In genomic region chr3:30766177-30766576, GRCm38 (mm10) we compare ENCODE assay signal across 9 mouse cellular contexts. TPM values are rescaled to one million over a fixed set of nuclear protein-coding genes. Genes with fewer than 3 reads are reported as not detected.
DNase-seq lines count a peak whose midpoint lies in the region; ATAC-seq lines count a peak whose summit lies in the region.
"Had no signal": no experiment of that assay in that cellular context is flagged by ENCODE, and none has a peak within 500 bp of the region (broad histone marks: within the 10 kb centered on the region; RNA-seq: fewer than 3 reads in every experiment).

No protein-coding gene starts in this region.

- H3K4me3 ChIP-seq in forebrain, embryonic 10.5 days, result no peak overlapping the region
- H3K4me3 ChIP-seq in forebrain, embryonic 12.5 days (replicated peaks), result no peak overlapping the region
- H3K4me3 ChIP-seq in heart, embryonic 14.5 days (ENCODE audit: control insufficient read depth in 1 of 2, insufficient read depth in 1 of 2, low read depth in 1 of 2, low read length in 2 of 2), result no peak overlapping the region
- H3K4me3 ChIP-seq in midbrain, embryonic 14.5 days (replicated peaks; ENCODE audit: low read depth, low read length), result no peak overlapping the region

- H3K9me3 ChIP-seq in forebrain, embryonic 10.5 days, result no peaks in the 10 kb centered on the region
- no peaks in the 10 kb centered on the region for H3K9me3 ChIP-seq in forebrain, embryonic 12.5 days
- no peaks in the 10 kb centered on the region for H3K9me3 ChIP-seq in heart, embryonic 14.5 days (ENCODE audit: control insufficient read depth, low read length)
- H3K9me3 ChIP-seq in midbrain, embryonic 14.5 days (ENCODE audit: control insufficient read depth, low read length), result no peaks in the 10 kb centered on the region

- H3K4me2 ChIP-seq in forebrain, embryonic 12.5 days, result no peak overlapping the region
- H3K4me2 ChIP-seq in heart, embryonic 14.5 days (ENCODE audit: low read length), result peak overlapping the region; percentile 54
- no peak overlapping the region for H3K4me2 ChIP-seq in midbrain, embryonic 14.5 days (ENCODE audit: low read length)

- H3K36me3 ChIP-seq in forebrain, embryonic 10.5 days (replicated peaks), result no peaks in the 10 kb centered on the region
- no peaks in the 10 kb centered on the region for H3K36me3 ChIP-seq in forebrain, embryonic 12.5 days (replicated peaks)
- H3K36me3 ChIP-seq in heart, embryonic 14.5 days (ENCODE audit: control insufficient read depth, insufficient read depth, low read length), result no peaks in the 10 kb centered on the region
- H3K36me3 ChIP-seq in midbrain, embryonic 14.5 days (ENCODE audit: control insufficient read depth, insufficient read depth, low read length), result no peaks in the 10 kb centered on the region

- 0 out of 2 replicates have a peak overlapping the region, but pooled peaks have one; percentile 2 for H3K27ac ChIP-seq in forebrain, embryonic 10.5 days
- H3K27ac ChIP-seq in forebrain, embryonic 12.5 days, result no peak overlapping the region
- H3K27ac ChIP-seq in heart, embryonic 14.5 days (replicated peaks in 1 of 2; ENCODE audit: control insufficient read depth in 1 of 2, insufficient read depth in 1 of 2, low read depth in 2 of 2, low read length in 2 of 2), result peak overlapping the region; percentile 43 to 58; a peak in 3 of 4 replicates
- H3K27ac ChIP-seq in midbrain, embryonic 14.5 days (replicated peaks; ENCODE audit: low read depth, low read length), result no peak overlapping the region

- WGBS in forebrain, embryonic 10.5 days, result 80% methylated on average over 7 of the region's 7 CpGs
- WGBS in forebrain, embryonic 12.5 days, result 83% methylated on average over 7 of the region's 7 CpGs
- WGBS in heart, embryonic 14.5 days, result 31% methylated on average over 7 of the region's 7 CpGs
- 80% methylated on average over 7 of the region's 7 CpGs for WGBS in midbrain, embryonic 14.5 days

- no peak for DNase-seq in forebrain, embryonic 10.5 days (ENCODE audit: extremely low spot score, low spot score)
- peak; percentile 83 for DNase-seq in liver
- peak; percentile 36 to 73 for DNase-seq in spleen, postnatal 4 days (ENCODE audit: low spot score in 2 of 2)
- DNase-seq in left cerebral cortex, adult 8-10 months (ENCODE audit: low spot score in 2 of 2), result no peak
- DNase-seq in left cerebral cortex, postnatal 36 days (ENCODE audit: low spot score in 2 of 2), result no peak
- no peak for DNase-seq in midbrain, embryonic 14.5 days

- H3K4me1 ChIP-seq in forebrain, embryonic 10.5 days, result no peaks in the 10 kb centered on the region
- no peaks in the 10 kb centered on the region for H3K4me1 ChIP-seq in forebrain, embryonic 12.5 days
- H3K4me1 ChIP-seq in heart, embryonic 14.5 days (ENCODE audit: control insufficient read depth in 2 of 2, insufficient read depth in 2 of 2, low read length in 2 of 2), result peaks cover 13 to 15% of the 10 kb centered on the region in 2 experiments
- H3K4me1 ChIP-seq in midbrain, embryonic 14.5 days (ENCODE audit: control insufficient read depth, insufficient read depth, low read length), result no peaks in the 10 kb centered on the region

- H3K9ac ChIP-seq in forebrain, embryonic 12.5 days, result no peak overlapping the region
- no peak overlapping the region for H3K9ac ChIP-seq in heart, embryonic 14.5 days (ENCODE audit: low read length)
- no peak overlapping the region for H3K9ac ChIP-seq in midbrain, embryonic 14.5 days (replicated peaks; ENCODE audit: low read length)

- no peaks in the 10 kb centered on the region for H3K27me3 ChIP-seq in forebrain, embryonic 10.5 days (ENCODE audit: poor library complexity, severe bottlenecking)
- no peaks in the 10 kb centered on the region for H3K27me3 ChIP-seq in forebrain, embryonic 12.5 days
- H3K27me3 ChIP-seq in heart, embryonic 14.5 days (ENCODE audit: control insufficient read depth, insufficient read depth, low read length), result no peaks in the 10 kb centered on the region
- no peaks in the 10 kb centered on the region for H3K27me3 ChIP-seq in midbrain, embryonic 14.5 days (ENCODE audit: control insufficient read depth, insufficient read depth, low read length)

- ATAC-seq in forebrain, embryonic 12.5 days (ENCODE audit: low FRiP score), result no peak
- ATAC-seq in heart, embryonic 14.5 days (ENCODE audit: insufficient number of reproducible peaks, insufficient read depth, low FRiP score, low read depth), result peak; percentile 66; the same call in 1 of the 2 replicates
- ATAC-seq in midbrain, embryonic 14.5 days (ENCODE audit: low FRiP score, low TSS enrichment), result no peak

- intact Hi-C loops in left cerebral cortex, postnatal 36 days (cut with DNase I), result no loop called here

RNA-seq across cellular contexts. Expression of gene Samd7, which starts 20.1 kb away (rescaled TPM):
- not detected in 2 replicates for polyA plus RNA-seq in forebrain, embryonic 10.5 days (2016; fragmentation: Nextera tagmentation; extraction: Ambion mirVana)
- polyA plus RNA-seq in forebrain, embryonic 12.5 days (2016; fragmentation: Nextera tagmentation; extraction: Ambion mirVana), result not detected in 2 replicates
- not detected in 2 replicates for polyA plus RNA-seq in heart, embryonic 14.5 days (2014; fragmentation: Nextera tagmentation; extraction: Ambion mirVana)
- total RNA-seq in left cerebral cortex, adult 8-10 months (2022), result under 1 TPM in 1 of 4 experiments, not detected in 3; 0.27 TPM
- total RNA-seq in left cerebral cortex, postnatal 36 days (2021), result not detected
- 0.19 TPM in 1 of 2 replicates, not detected in the other for polyA plus RNA-seq in midbrain, embryonic 14.5 days (2014; fragmentation: Nextera tagmentation; extraction: Ambion mirVana)
- total RNA-seq: heart, postnatal 36 days had no signal

RNA-seq across cellular contexts. Expression of gene Sec62, which starts 26.5 kb away (rescaled TPM):
- polyA plus RNA-seq in forebrain, embryonic 10.5 days (2016; fragmentation: Nextera tagmentation; extraction: Ambion mirVana), result 49.8 and 56.5 TPM in 2 replicates
- polyA plus RNA-seq in forebrain, embryonic 12.5 days (2016; fragmentation: Nextera tagmentation; extraction: Ambion mirVana), result 80.9 and 86.9 TPM in 2 replicates
- polyA plus RNA-seq in heart, embryonic 14.5 days (2014; fragmentation: Nextera tagmentation; extraction: Ambion mirVana), result 68.7 and 72.3 TPM in 2 replicates
- 100 to 1,000 TPM; 101 to 107 (median 103) TPM for total RNA-seq in left cerebral cortex, adult 8-10 months (2022)
- 100 to 1,000 TPM; 109 to 113 TPM for total RNA-seq in left cerebral cortex, postnatal 36 days (2021)
- polyA plus RNA-seq in midbrain, embryonic 14.5 days (2014; fragmentation: Nextera tagmentation; extraction: Ambion mirVana), result 102 and 110 TPM in 2 replicates

Comparison
In these comparisons a context has a peak if more than half of its experiments do, and no peak if none do; other contexts are left out.
1. H3K27ac ChIP-seq: peak in forebrain, embryonic 10.5 days (single experiment) and heart, embryonic 14.5 days (2 of 2); none in forebrain, embryonic 12.5 days (single experiment) and midbrain, embryonic 14.5 days (single experiment).
2. DNase-seq: peak in liver (single experiment) and spleen, postnatal 4 days (2 of 2); none in forebrain, embryonic 10.5 days (single experiment), left cerebral cortex, adult 8-10 months (0 of 2), left cerebral cortex, postnatal 36 days (0 of 2) and midbrain, embryonic 14.5 days (single experiment).